Mouse (Mus musculus) CH12.LX (cell line): ENCODE measurements around the gene Hk2. TPM values are rescaled to one million over a fixed set of nuclear protein-coding genes. Genes with fewer than 3 reads are reported as not detected.

Experiments used
- DNase-seq: peaks from one replicate; pipeline ENCODE4 v3.0.0-alpha.2; 2013; ENCODE audit errors: extremely low read depth
- H3K27ac ChIP-seq: 2 replicates; pipeline ENCODE4 v1.5.1; 2012; ENCODE audit warnings: low read depth, mild to moderate bottlenecking, control low read depth, moderate library complexity; ENCODE audit not compliant: insufficient read depth
- H3K27me3 ChIP-seq: replicated peaks from 2 replicates; pipeline ENCODE3; 2012; ENCODE audit warnings: inconsistent platforms
- H3K36me3 ChIP-seq, 2 experiments: replicated peaks in 1 of 2; 2 replicates each; pipeline versions ENCODE3 to v1.6.1; 2012; ENCODE audit warnings: inconsistent platforms in 1 of 2, low read length in 1 of 2, mild to moderate bottlenecking in 1 of 2, mixed read lengths in 1 of 2, moderate library complexity in 1 of 2; ENCODE audit not compliant: control insufficient read depth in 1 of 2, insufficient read depth in 1 of 2
- H3K4me1 ChIP-seq, 2 experiments: 2 replicates each; pipeline ENCODE4 v1.6.1; 2012; ENCODE audit warnings: inconsistent platforms in 1 of 2, moderate library complexity in 1 of 2; ENCODE audit not compliant: insufficient read depth in 2 of 2, control insufficient read depth in 1 of 2
- H3K4me2 ChIP-seq: 2 replicates; pipeline ENCODE4 v1.6.1; 2012; ENCODE audit warnings: low read depth, mild to moderate bottlenecking, control low read depth; ENCODE audit not compliant: poor library complexity, insufficient read depth, severe bottlenecking
- H3K4me3 ChIP-seq, 3 experiments: fragments of 150-350 bp in 1 of 3; sonication (generic) in 1 of 3; replicated peaks in 1 of 3; 2 replicates each; pipeline versions ENCODE3 to v1.5.1; 2011 to 2012; ENCODE audit warnings: low read depth in 2 of 3, low read length in 2 of 3, mild to moderate bottlenecking in 2 of 3, moderate library complexity in 2 of 3, control low read depth in 1 of 3, improper control_type of control experiment in 1 of 3, inconsistent platforms in 1 of 3, mixed read lengths in 1 of 3; ENCODE audit not compliant: poor library complexity in 1 of 3
- H3K79me2 ChIP-seq: replicated peaks from 2 replicates; pipeline ENCODE4 v1.6.1; 2012; ENCODE audit warnings: mild to moderate bottlenecking, moderate library complexity; ENCODE audit not compliant: control insufficient read depth, poor library complexity, insufficient read depth, severe bottlenecking; ENCODE audit errors: extremely low read depth
- H3K9ac ChIP-seq: 2 replicates; pipeline ENCODE4 v1.6.1; 2012; ENCODE audit warnings: low read depth, mild to moderate bottlenecking, control low read depth, moderate library complexity; ENCODE audit not compliant: insufficient read depth
- H3K9me3 ChIP-seq: replicated peaks from 2 replicates; pipeline ENCODE3; 2012; ENCODE audit warnings: low read length, inconsistent platforms, mixed read lengths
- CHD1 ChIP-seq: IDR thresholded peaks from 2 replicates; pipeline ENCODE4 v1.6.1; 2012; ENCODE audit warnings: low read depth, low read length, improper control_type of control experiment, inconsistent platforms
- E2F4 ChIP-seq: IDR thresholded peaks from 2 replicates; pipeline ENCODE4 v1.6.1; 2011; ENCODE audit warnings: low read depth, low read length, improper control_type of control experiment; ENCODE audit not compliant: insufficient replicate concordance
- ELF1 ChIP-seq: IDR thresholded peaks from 2 replicates; pipeline ENCODE4 v1.6.1; 2014; ENCODE audit warnings: low read depth, mild to moderate bottlenecking, inconsistent platforms, low read length, improper control_type of control experiment
- EP300 ChIP-seq: IDR thresholded peaks from 2 replicates; pipeline ENCODE4 v1.6.1; 2011; ENCODE audit warnings: low read length, improper control_type of control experiment
- ETS1 ChIP-seq: conservative IDR thresholded peaks from 2 replicates; pipeline ENCODE4 v1.6.1; 2012; ENCODE audit warnings: low read depth, mild to moderate bottlenecking, inconsistent platforms, low read length, improper control_type of control experiment, moderate library complexity
- GABPA ChIP-seq: IDR thresholded peaks from 2 replicates; pipeline ENCODE4 v1.6.1; 2012; ENCODE audit warnings: low read depth, low read length, improper control_type of control experiment, inconsistent platforms; ENCODE audit not compliant: insufficient replicate concordance
- HCFC1 ChIP-seq: IDR thresholded peaks from 2 replicates; pipeline ENCODE4 v1.6.1; 2012; ENCODE audit warnings: low read depth, mild to moderate bottlenecking, inconsistent platforms, low read length, improper control_type of control experiment
- IRF4 ChIP-seq: IDR thresholded peaks from 2 replicates; pipeline ENCODE4 v1.6.1; 2014; ENCODE audit warnings: low read depth, mild to moderate bottlenecking, inconsistent platforms, low read length, improper control_type of control experiment
- JUN ChIP-seq: IDR thresholded peaks from 2 replicates; pipeline ENCODE4 v1.6.1; 2011; ENCODE audit warnings: low read depth, mild to moderate bottlenecking, low read length, improper control_type of control experiment, moderate library complexity; ENCODE audit not compliant: insufficient read depth
- JUND ChIP-seq: conservative IDR thresholded peaks from 2 replicates; pipeline ENCODE4 v1.6.1; 2011; ENCODE audit warnings: low read depth, low read length, improper control_type of control experiment
- KAT2A ChIP-seq: IDR thresholded peaks from 2 replicates; pipeline ENCODE4 v1.6.1; 2012; ENCODE audit warnings: low read length, improper control_type of control experiment, inconsistent platforms; ENCODE audit not compliant: insufficient replicate concordance
- MAFK ChIP-seq: IDR thresholded peaks from 2 replicates; pipeline ENCODE4 v1.6.1; 2011; ENCODE audit warnings: low read length, improper control_type of control experiment; ENCODE audit not compliant: insufficient replicate concordance
- MAX ChIP-seq: IDR thresholded peaks from 2 replicates; pipeline ENCODE4 v1.6.1; 2011; ENCODE audit warnings: low read length, improper control_type of control experiment
- MAZ ChIP-seq: IDR thresholded peaks from 2 replicates; pipeline ENCODE4 v1.6.1; 2012; ENCODE audit warnings: low read depth, mild to moderate bottlenecking, inconsistent platforms, low read length, improper control_type of control experiment, moderate library complexity
- MEF2A ChIP-seq: IDR thresholded peaks from 2 replicates; pipeline ENCODE4 v1.6.1; 2014; ENCODE audit warnings: low read depth, mild to moderate bottlenecking, inconsistent platforms, low read length, improper control_type of control experiment, borderline replicate concordance
- MXI1 ChIP-seq: IDR thresholded peaks from 2 replicates; pipeline ENCODE4 v1.6.1; 2011; ENCODE audit warnings: mild to moderate bottlenecking, low read depth, low read length, improper control_type of control experiment
- MYC ChIP-seq: IDR thresholded peaks from 2 replicates; pipeline ENCODE4 v1.6.1; 2011; ENCODE audit warnings: low read depth, mild to moderate bottlenecking, improper control_type of control experiment, low read length
- NELFE ChIP-seq: IDR thresholded peaks from 2 replicates; pipeline ENCODE4 v1.6.1; 2011; ENCODE audit warnings: low read depth, low read length, improper control_type of control experiment
- NRF1 ChIP-seq: IDR thresholded peaks from 2 replicates; pipeline ENCODE4 v1.6.1; 2014; ENCODE audit warnings: low read depth, mild to moderate bottlenecking, inconsistent platforms, low read length, improper control_type of control experiment, moderate library complexity
- PAX5 ChIP-seq: IDR thresholded peaks from 2 replicates; pipeline ENCODE4 v1.6.1; 2012; ENCODE audit warnings: low read length, inconsistent platforms, mixed read lengths
- POLR2A ChIP-seq: IDR thresholded peaks from 2 replicates; pipeline ENCODE4 v1.6.1; 2011; ENCODE audit warnings: low read depth, mild to moderate bottlenecking, improper control_type of control experiment, low read length
- POLR2AphosphoS2 ChIP-seq: IDR thresholded peaks from 2 replicates; pipeline ENCODE4 v1.6.1; 2011; ENCODE audit warnings: low read depth, low read length, improper control_type of control experiment
- RAD21 ChIP-seq: IDR thresholded peaks from 2 replicates; pipeline ENCODE4 v1.6.1; 2011; ENCODE audit warnings: low read depth, mild to moderate bottlenecking, low read length, improper control_type of control experiment, moderate library complexity
- RCOR1 ChIP-seq: conservative IDR thresholded peaks from 2 replicates; pipeline ENCODE4 v1.6.1; 2012; ENCODE audit warnings: low read depth, mild to moderate bottlenecking, inconsistent platforms, low read length, improper control_type of control experiment
- SIN3A ChIP-seq: IDR thresholded peaks from 2 replicates; pipeline ENCODE4 v1.6.1; 2012; ENCODE audit warnings: low read length, improper control_type of control experiment, inconsistent platforms
- SMC3 ChIP-seq: IDR thresholded peaks from 2 replicates; pipeline ENCODE4 v1.6.1; 2011; ENCODE audit warnings: low read depth, low read length, improper control_type of control experiment
- TBP ChIP-seq: conservative IDR thresholded peaks from 2 replicates; pipeline ENCODE4 v1.6.1; 2011; ENCODE audit warnings: low read depth, low read length, improper control_type of control experiment
- TCF12 ChIP-seq: IDR thresholded peaks from 2 replicates; pipeline ENCODE4 v1.6.1; 2014; ENCODE audit warnings: low read depth, mild to moderate bottlenecking, inconsistent platforms, low read length, improper control_type of control experiment
- UBTF ChIP-seq: IDR thresholded peaks from 2 replicates; pipeline ENCODE4 v1.6.1; 2012; ENCODE audit warnings: low read depth, mild to moderate bottlenecking, inconsistent platforms, low read length, improper control_type of control experiment, moderate library complexity
- USF1 ChIP-seq: IDR thresholded peaks from 2 replicates; pipeline ENCODE4 v1.6.1; 2014; ENCODE audit warnings: low read depth, mild to moderate bottlenecking, inconsistent platforms, low read length, improper control_type of control experiment
- USF2 ChIP-seq: conservative IDR thresholded peaks from 2 replicates; pipeline ENCODE4 v1.6.1; 2011; ENCODE audit warnings: low read depth, low read length, improper control_type of control experiment
- ZKSCAN1 ChIP-seq: IDR thresholded peaks from 2 replicates; pipeline ENCODE4 v1.6.1; 2012; ENCODE audit warnings: low read depth, inconsistent platforms, low read length, improper control_type of control experiment, borderline replicate concordance
- ZMIZ1 ChIP-seq: IDR thresholded peaks from 2 replicates; pipeline ENCODE4 v1.6.1; 2012; ENCODE audit warnings: low read depth, mild to moderate bottlenecking, inconsistent platforms, low read length, improper control_type of control experiment
- ZNF384 ChIP-seq: IDR thresholded peaks from 2 replicates; pipeline ENCODE4 v1.6.1; 2012; ENCODE audit warnings: low read depth, low read length, improper control_type of control experiment, inconsistent platforms
- dilution Hi-C: fragments of 300-500 bp; cut with MboI; formaldehyde crosslinking; loops from 2 replicates; pipeline ENCODE4 v1.14.3; 2020; ENCODE audit warnings: low sequenced_read_pairs; ENCODE audit not compliant: extremely low pct_unique_long_range_greater_than_20kb, extremely low pct_ligation_motif_present
- in situ Hi-C: fragments of 300-500 bp; cut with MboI; formaldehyde crosslinking; loops from 3 replicates; pipeline ENCODE4 v1.14.3; 2019; ENCODE audit warnings: low sequenced_read_pairs, low pct_ligation_motif_present, low pct_unique_long_range_greater_than_20kb, mixed read lengths
- polyA plus RNA-seq: library from polyadenylated mRNA; unstranded; fragments of >175 nt; gene quantifications from 2 replicates; pipeline ENCODE4 v1.2.1, GENCODE M21; 2012; ENCODE audit warnings: low read depth; ENCODE audit not compliant: insufficient read length
- total RNA-seq, 2 experiments: library from RNA; depleted of rRNA; stranded (reverse); fragments of 300-350 nt in 1 of 2; fragments of >200 nt in 1 of 2; gene quantifications; 2 replicates each; pipeline ENCODE4 v1.2.3; 2012 to 2014

Gene Hk2
- total and polyA plus RNA-seq, 3 experiments: 64.2 to 149 (median 75.3) TPM

DNA sequence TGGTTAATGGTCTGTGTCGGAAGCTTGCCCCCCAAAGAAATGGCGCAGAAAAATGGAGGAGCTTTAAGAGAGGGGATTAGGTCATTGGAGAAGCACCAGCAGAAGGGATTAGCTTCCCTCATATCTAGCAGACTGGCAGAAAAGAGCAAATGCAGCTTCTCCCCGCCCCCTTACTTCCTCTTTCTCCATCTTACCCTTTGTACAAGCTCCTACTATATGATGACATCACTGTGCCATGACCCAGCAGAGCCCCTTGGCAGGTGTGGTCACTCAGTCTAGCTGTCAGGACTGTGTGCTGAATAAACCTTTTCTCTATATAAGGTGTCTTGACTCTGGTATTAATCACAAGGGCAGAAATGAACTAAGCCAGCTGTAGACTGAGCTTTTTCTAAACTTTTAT is 58.6 kb downstream of the Hk2 start:
- H3K4me1 ChIP-seq: peaks cover 12 to 40% of the 10 kb centered on the region in 2 experiments
- TF ChIP-seq PAX5: no peak
- TF ChIP-seq TBP: no peak
- TF ChIP-seq ETS1: 0 out of 2 replicates have a peak, but pooled peaks have one; percentile 23
- TF ChIP-seq JUND: peak; percentile 39; the same call in 1 of the 2 replicates
- TF ChIP-seq RAD21: no peak
- no peak for TF ChIP-seq E2F4
- no peak for TF ChIP-seq ZNF384
- TF ChIP-seq JUN: peak; percentile 42
- no peak for TF ChIP-seq MEF2A
- TF ChIP-seq POLR2A: peak; percentile 32; the same call in 1 of the 2 replicates
- TF ChIP-seq IRF4: no peak; the same call in 1 of the 2 replicates
- TF ChIP-seq GABPA: no peak
- no peak for TF ChIP-seq USF1
- no peak for TF ChIP-seq MYC
- TF ChIP-seq RCOR1: no peak
- no peak for TF ChIP-seq USF2
- no peak for TF ChIP-seq MXI1
- peak; percentile 33; the same call in 1 of the 2 replicates for TF ChIP-seq SIN3A
- TF ChIP-seq CHD1: no peak
- no peak for TF ChIP-seq NRF1
- no peak for TF ChIP-seq ZKSCAN1
- peak; percentile 60 for TF ChIP-seq ELF1
- TF ChIP-seq POLR2AphosphoS2: no peak
- peak; percentile 5; the same call in 1 of the 2 replicates for TF ChIP-seq TCF12
- 0 out of 2 replicates have a peak, but pooled peaks have one; percentile 21 for TF ChIP-seq NELFE
- TF ChIP-seq EP300: peak; percentile 50; the same call in 1 of the 2 replicates
- TF ChIP-seq MAX: no peak
- no peak for TF ChIP-seq MAZ
- no peak for TF ChIP-seq SMC3
- no peak; the same call in none of the 2 replicates for TF ChIP-seq HCFC1
- no peak for TF ChIP-seq UBTF
- TF ChIP-seq MAFK: no peak
- no peak for TF ChIP-seq ZMIZ1
- TF ChIP-seq KAT2A: no peak
- no peaks in the 10 kb centered on the region for H3K27me3 ChIP-seq
- peak overlapping the region in 2 of 3 experiments; percentile 26 to 35 for H3K4me3 ChIP-seq
- H3K9me3 ChIP-seq: no peaks in the 10 kb centered on the region
- H3K27ac ChIP-seq: peak overlapping the region; percentile 88
- H3K4me2 ChIP-seq: peak overlapping the region; percentile 92; the same call in 1 of the 2 replicates
- H3K36me3 ChIP-seq: no peaks in the 10 kb centered on the region
- in situ Hi-C loops (loop anchor here (25.0 kb wide), 1 partner anchor 753 kb away; the partner anchor contains the start of gene Mrpl19), dilution Hi-C loops (no loop called here)
- DNase-seq: peak; percentile 86
- peak overlapping the region; percentile 45 for H3K9ac ChIP-seq
- H3K79me2 ChIP-seq: no peaks in the 10 kb centered on the region
